Mouse (Mus musculus): ENCODE data around the gene Ormdl3.

The Ormdl3 gene

GRCm38 (mm10) chr11:98588833-98589281, 1.7 kb upstream of the Ormdl3 start:
- no peak for DNase-seq (ENCODE audit: low spot score in 2 of 2)

GRCm38 (mm10) chr11:98587684-98588546, 747 bp upstream of the Ormdl3 start:
- DNase-seq (ENCODE audit: low spot score in 2 of 2) = peak; percentile 70 to 80

GRCm38 (mm10) chr11:98586087-98586891, 879 bp downstream of the Ormdl3 start:
- peak in 1 of 2 experiments; percentile 71 for DNase-seq (ENCODE audit: low spot score in 2 of 2)

GRCm38 (mm10) chr11:98584629-98585177, 2.5 kb downstream of the Ormdl3 start:
- DNase-seq (ENCODE audit: low spot score in 2 of 2) = no peak

GRCm38 (mm10) chr11:98584146-98584545, 3.0 kb downstream of the Ormdl3 start:
- no peak for DNase-seq (ENCODE audit: low spot score in 2 of 2)

GRCm38 (mm10) chr11:98583571-98583970, 3.6 kb downstream of the Ormdl3 start:
- peak; percentile 64 to 81 for DNase-seq (ENCODE audit: low spot score in 2 of 2)

GRCm38 (mm10) chr11:98583265-98583552, 4.0 kb downstream of the Ormdl3 start:
- DNase-seq (ENCODE audit: low spot score in 2 of 2) = peak; percentile 77 to 83

- peak; percentile 61 to 77 for DNase-seq (ENCODE audit: low spot score in 2 of 2)
These were observed 4.5 kb downstream of the Ormdl3 start for GRCm38 (mm10) chr11:98582551-98583264.

GRCm38 (mm10) chr11:98582030-98582388, 5.2 kb downstream of the Ormdl3 start:
- DNase-seq (ENCODE audit: low spot score in 2 of 2) = peak; percentile 63 to 80

GRCm38 (mm10) chr11:98581286-98582029, 5.7 kb downstream of the Ormdl3 start:
- peak; percentile 67 to 76 for DNase-seq (ENCODE audit: low spot score in 2 of 2)

GRCm38 (mm10) chr11:98580301-98581121, 6.7 kb downstream of the Ormdl3 start:
- DNase-seq (ENCODE audit: low spot score in 2 of 2) = peak; percentile 86 to 93

- no peak for DNase-seq (ENCODE audit: low spot score in 2 of 2)
These were observed 9.4 kb downstream of the Ormdl3 start for GRCm38 (mm10) chr11:98577776-98578175.

- no peak for DNase-seq (ENCODE audit: low spot score in 2 of 2)
These were observed 17.7 kb downstream of the Ormdl3 start for GRCm38 (mm10) chr11:98569461-98569860.

- no peak for DNase-seq (ENCODE audit: low spot score in 2 of 2)
These were observed 18.8 kb downstream of the Ormdl3 start for GRCm38 (mm10) chr11:98568326-98568725.

- no peak for DNase-seq (ENCODE audit: low spot score in 2 of 2)
These were observed 23.2 kb downstream of the Ormdl3 start for GRCm38 (mm10) chr11:98563921-98564414.

- DNase-seq (ENCODE audit: low spot score in 2 of 2) = no peak
These were observed 24.1 kb downstream of the Ormdl3 start for GRCm38 (mm10) chr11:98563025-98563424.

- DNase-seq (ENCODE audit: low spot score in 2 of 2) = no peak
These were observed 26.2 kb downstream of the Ormdl3 start for GRCm38 (mm10) chr11:98560942-98561341.

- DNase-seq (ENCODE audit: low spot score in 2 of 2) = no peak
These were observed 32.0 kb downstream of the Ormdl3 start for GRCm38 (mm10) chr11:98555124-98555700.

GRCm38 (mm10) chr11:98553966-98554365, 33.2 kb downstream of the Ormdl3 start:
- DNase-seq (ENCODE audit: low spot score in 2 of 2) = no peak
